8 mouse cellular contexts compared by ENCODE assay signal in genomic region chr11:113172497-113173140, GRCm38 (mm10).
DNase-seq lines count a peak whose midpoint lies in the region; ATAC-seq and TF ChIP-seq lines count a peak whose summit lies in the region.

No protein-coding gene starts in this region.

- TF ChIP-seq CTCF in Patski (IDR thresholded peaks at IDR 0.05), result peak; percentile 51

- no peaks in the 10 kb centered on the region for H3K9me3 ChIP-seq in hindbrain, embryonic 13.5 days

- no peaks in the 10 kb centered on the region for H3K36me3 ChIP-seq in hindbrain, embryonic 13.5 days
- H3K36me3 ChIP-seq in macrophage (ENCODE audit: inconsistent target), result no peaks in the 10 kb centered on the region

- H3K27ac ChIP-seq in hindbrain, embryonic 13.5 days, result peak overlapping the region; percentile 87
- H3K27ac ChIP-seq in macrophage, result peak overlapping the region; percentile 55

- H3K4me1 ChIP-seq in hindbrain, embryonic 13.5 days (replicated peaks), result peaks cover 50% of the 10 kb centered on the region

- H3K27me3 ChIP-seq in Patski, result no peaks in the 10 kb centered on the region
- H3K27me3 ChIP-seq in hindbrain, embryonic 13.5 days, result no peaks in the 10 kb centered on the region

- peak overlapping the region; percentile 49 for H3K4me3 ChIP-seq in hindbrain, embryonic 13.5 days
- peak overlapping the region; percentile 71 for H3K4me3 ChIP-seq in macrophage (ENCODE audit: inconsistent target)

- no peak for DNase-seq in Patski (ENCODE audit: low read depth, low spot score)
- DNase-seq in cerebellum, postnatal 14 days, result peak; percentile 85 to 90
- DNase-seq in frontal cortex, postnatal 36 days (ENCODE audit: low spot score in 2 of 2), result peak; percentile 65 to 66
- DNase-seq in layer of hippocampus, postnatal 36 days, result peak; percentile 57 to 63
- DNase-seq in right cerebral cortex, postnatal 10 days (ENCODE audit: low spot score in 2 of 2), result peak; percentile 74 to 85
- DNase-seq in urinary bladder, adult 2 months (ENCODE audit: low spot score), result no peak

- CTCF ChIA-PET in Patski (lab: Charles Lee), result interaction anchor here (0.8 to 0.9 kb wide), 3 partner anchors 154 to 475 kb away, joined by 3 read pairs; no protein-coding TSS in a partner anchor

- no peaks in the 10 kb centered on the region for H3K79me2 ChIP-seq in macrophage (ENCODE audit: inconsistent target)

- peak overlapping the region; percentile 60 for H3K4me2 ChIP-seq in hindbrain, embryonic 13.5 days

- 20% methylated on average over 16 of the region's 16 CpGs for WGBS in hindbrain, embryonic 13.5 days
- WGBS in macrophage (ENCODE audit: missing documents), result 8% methylated on average over 11 of the region's 16 CpGs

- in situ Hi-C loops in Patski (cut with MboI; ENCODE audit: low pct_unique_long_range_greater_than_20kb), result loop anchor here (10.0 to 25.0 kb wide), 3 partner anchors 232 to 1260 kb away; no protein-coding TSS in a partner anchor

- peak overlapping the region; percentile 65; the same call in 1 of the 2 replicates for H3K9ac ChIP-seq in hindbrain, embryonic 13.5 days

- peak; percentile 61 for ATAC-seq in Patski
- ATAC-seq in hindbrain, embryonic 13.5 days (ENCODE audit: low FRiP score), result peak; percentile 72

- POLR2A ChIA-PET in Patski (lab: Charles Lee), result no interaction called here

Comparison
In these comparisons a context has a peak if more than half of its experiments do, and no peak if none do; other contexts are left out.
1. DNase-seq: peak in cerebellum, postnatal 14 days (2 of 2), frontal cortex, postnatal 36 days (2 of 2), layer of hippocampus, postnatal 36 days (2 of 2) and right cerebral cortex, postnatal 10 days (2 of 2); none in Patski (single experiment) and urinary bladder, adult 2 months (single experiment).